Comparison of ENCODE assay signal across 10 mouse cellular contexts in genomic region chr7:35373146-35373989, GRCm38 (mm10). TPM values are rescaled to one million over a fixed set of nuclear protein-coding genes. Genes with fewer than 3 reads are reported as not detected.
DNase-seq lines count a peak whose midpoint lies in the region; ATAC-seq and TF ChIP-seq lines count a peak whose summit lies in the region.
"Had no signal": no experiment of that assay in that cellular context is flagged by ENCODE, and none has a peak within 500 bp of the region (broad histone marks: within the 10 kb centered on the region; RNA-seq: fewer than 3 reads in every experiment).

No protein-coding gene starts in this region.

- H3K27ac ChIP-seq in heart, postnatal 0 days (ENCODE audit: low read depth) = no peak overlapping the region
- H3K27ac ChIP-seq in liver, postnatal 0 days (ENCODE audit: low read depth) = no peak overlapping the region
- H3K27ac ChIP-seq: liver, embryonic 13.5 days had no signal

- peak; percentile 77 for ATAC-seq in heart, postnatal 0 days (ENCODE audit: insufficient read depth, low read depth)
- ATAC-seq in Patski = peak; percentile 62
- ATAC-seq in liver, postnatal 0 days = 0 out of 2 replicates have a peak, but pooled peaks have one; percentile 36

- no peak for TF ChIP-seq CTCF in heart, postnatal 0 days (IDR thresholded peaks at IDR 0.05; ENCODE audit: low read depth)
- TF ChIP-seq CTCF in Patski (IDR thresholded peaks at IDR 0.05) = no peak
- TF ChIP-seq CTCF in liver, postnatal 0 days (IDR thresholded peaks at IDR 0.05; ENCODE audit: low read depth) = no peak

- no peaks in the 10 kb centered on the region for H3K9me3 ChIP-seq in heart, postnatal 0 days (replicated peaks; ENCODE audit: control insufficient read depth, low read length)
- H3K9me3 ChIP-seq in liver, postnatal 0 days (ENCODE audit: low read length) = no peaks in the 10 kb centered on the region
- H3K9me3 ChIP-seq: liver, embryonic 13.5 days had no signal

- H3K4me2 ChIP-seq in heart, postnatal 0 days (ENCODE audit: low read depth, low read length) = no peak overlapping the region
- H3K4me2 ChIP-seq in liver, postnatal 0 days (ENCODE audit: low read depth, low read length) = no peak overlapping the region
- H3K4me2 ChIP-seq: liver, embryonic 13.5 days had no signal

- H3K36me3 ChIP-seq in heart, postnatal 0 days (replicated peaks; ENCODE audit: control insufficient read depth, insufficient read depth, low read length) = no peaks in the 10 kb centered on the region
- H3K36me3 ChIP-seq in liver, postnatal 0 days (replicated peaks; ENCODE audit: insufficient read depth, low read length) = no peaks in the 10 kb centered on the region
- H3K36me3 ChIP-seq: liver, embryonic 13.5 days had no signal

- in situ Hi-C loops in Patski (cut with MboI; ENCODE audit: low pct_unique_long_range_greater_than_20kb) = no loop called here

- H3K4me3 ChIP-seq in heart, postnatal 0 days (ENCODE audit: low read depth, low read length) = no peak overlapping the region
- no peak overlapping the region for H3K4me3 ChIP-seq in liver, postnatal 0 days (ENCODE audit: low read depth, low read length)
- H3K4me3 ChIP-seq: liver, embryonic 13.5 days had no signal

- no peaks in the 10 kb centered on the region for H3K4me1 ChIP-seq in heart, postnatal 0 days (ENCODE audit: control insufficient read depth, insufficient read depth)
- no peaks in the 10 kb centered on the region for H3K4me1 ChIP-seq in liver, postnatal 0 days (ENCODE audit: insufficient read depth)

- CTCF ChIA-PET in Patski (lab: Charles Lee) = interaction anchor here (1.1 to 1.8 kb wide), 2 partner anchors 9 to 13 kb away, joined by 3 to 6 read pairs; no protein-coding TSS in a partner anchor

- H3K9ac ChIP-seq in heart, postnatal 0 days (replicated peaks; ENCODE audit: low read depth, low read length) = no peak overlapping the region
- H3K9ac ChIP-seq in liver, postnatal 0 days (replicated peaks) = no peak overlapping the region
- H3K9ac ChIP-seq: liver, embryonic 13.5 days had no signal

- H3K27me3 ChIP-seq in heart, postnatal 0 days (ENCODE audit: control insufficient read depth, insufficient read depth, low read length) = no peaks in the 10 kb centered on the region
- H3K27me3 ChIP-seq in Patski = no peaks in the 10 kb centered on the region
- no peaks in the 10 kb centered on the region for H3K27me3 ChIP-seq in liver, postnatal 0 days (ENCODE audit: insufficient read depth, low read length)
- H3K27me3 ChIP-seq: liver, embryonic 13.5 days had no signal

- POLR2A ChIA-PET in Patski (lab: Charles Lee) = interaction anchor here (0.7 to 1.8 kb wide), 4 partner anchors 11 to 39 kb away, joined by 3 to 9 read pairs (median 6); partner anchors contain the start of gene Rhpn2

- no peak for DNase-seq in heart, postnatal 0 days (ENCODE audit: low spot score)
- DNase-seq in heart, adult 8-10 months (ENCODE audit: low spot score) = no peak
- no peak for DNase-seq in Patski (ENCODE audit: low read depth, low spot score)
- peak; percentile 69 for DNase-seq in kidney, adult 9 months
- no peak for DNase-seq in liver, postnatal 0 days
- no peak for DNase-seq in cerebellum, adult 11 months
- no peak for DNase-seq in cerebellum, adult 8-10 months
- no peak for DNase-seq in cerebellum, adult 9-11 months
- DNase-seq: liver, embryonic 13.5 days; thymus, postnatal 4 days had no signal

- WGBS in heart, postnatal 0 days = 48% methylated on average over 16 of the region's 16 CpGs
- 72% methylated on average over 16 of the region's 16 CpGs for WGBS in liver, postnatal 0 days (ENCODE audit: insufficient replicate concordance)

- TF ChIP-seq EP300 in heart, postnatal 0 days (IDR thresholded peaks at IDR 0.05; ENCODE audit: low read depth) = no peak
- no peak for TF ChIP-seq EP300 in liver, postnatal 0 days (IDR thresholded peaks at IDR 0.05; ENCODE audit: low read depth)

RNA-seq across cellular contexts. Expression of gene Faap24, which starts 23.3 kb away (rescaled TPM):
- 1.7 and 10.3 TPM in 2 replicates for total RNA-seq in heart, postnatal 0 days (2014; rRNA removed; ENCODE audit: low replicate concordance)
- polyA plus RNA-seq in heart, postnatal 0 days (2015; fragmentation: Nextera tagmentation; extraction: Ambion mirVana) = 8.2 and 8.7 TPM in 2 replicates
- 1 to 10 TPM; 1.3 to 2.0 (median 1.7) TPM for total RNA-seq in heart, adult 8-10 months (2022)
- polyA plus RNA-seq in Patski (2021) = 7.1 TPM
- polyA plus RNA-seq in liver, postnatal 0 days (2015; fragmentation: Nextera tagmentation; extraction: Ambion mirVana) = 9.3 and 11.4 TPM in 2 replicates

RNA-seq across cellular contexts. Expression of gene Cep89, which starts 23.5 kb away (rescaled TPM):
- total RNA-seq in heart, postnatal 0 days (2014; rRNA removed; ENCODE audit: low replicate concordance) = 8.6 and 34.4 TPM in 2 replicates
- 21.6 and 22.7 TPM in 2 replicates for polyA plus RNA-seq in heart, postnatal 0 days (2015; fragmentation: Nextera tagmentation; extraction: Ambion mirVana)
- 10 to 100 TPM; 13.2 to 19.3 (median 15.6) TPM for total RNA-seq in heart, adult 8-10 months (2022)
- 38.1 TPM for polyA plus RNA-seq in Patski (2021)
- 9.1 and 10.3 TPM in 2 replicates for polyA plus RNA-seq in liver, postnatal 0 days (2015; fragmentation: Nextera tagmentation; extraction: Ambion mirVana)

RNA-seq across cellular contexts. Expression of gene Rhpn2, which starts 39.4 kb away (rescaled TPM):
- 4.8 and 6.1 TPM in 2 replicates for total RNA-seq in heart, postnatal 0 days (2014; rRNA removed; ENCODE audit: low replicate concordance)
- 4.0 and 4.3 TPM in 2 replicates for polyA plus RNA-seq in heart, postnatal 0 days (2015; fragmentation: Nextera tagmentation; extraction: Ambion mirVana)
- 1 to 10 TPM; 4.3 to 4.8 (median 4.6) TPM for total RNA-seq in heart, adult 8-10 months (2022)
- polyA plus RNA-seq in Patski (2021) = 21.4 TPM
- 8.1 TPM in 2 replicates for polyA plus RNA-seq in liver, postnatal 0 days (2015; fragmentation: Nextera tagmentation; extraction: Ambion mirVana)

RNA-seq across cellular contexts. Expression of gene Gpatch1, which starts 55.1 kb away (rescaled TPM):
- total RNA-seq in heart, postnatal 0 days (2014; rRNA removed; ENCODE audit: low replicate concordance) = 2.1 and 3.6 TPM in 2 replicates
- polyA plus RNA-seq in heart, postnatal 0 days (2015; fragmentation: Nextera tagmentation; extraction: Ambion mirVana) = 9.5 and 10.1 TPM in 2 replicates
- total RNA-seq in heart, adult 8-10 months (2022) = 10 to 100 TPM; 10.6 to 12.8 (median 12.2) TPM
- 15.5 TPM for polyA plus RNA-seq in Patski (2021)
- polyA plus RNA-seq in liver, postnatal 0 days (2015; fragmentation: Nextera tagmentation; extraction: Ambion mirVana) = 4.9 and 5.6 TPM in 2 replicates
